11 mouse cellular contexts compared by ENCODE assay signal in the genomic region with DNA sequence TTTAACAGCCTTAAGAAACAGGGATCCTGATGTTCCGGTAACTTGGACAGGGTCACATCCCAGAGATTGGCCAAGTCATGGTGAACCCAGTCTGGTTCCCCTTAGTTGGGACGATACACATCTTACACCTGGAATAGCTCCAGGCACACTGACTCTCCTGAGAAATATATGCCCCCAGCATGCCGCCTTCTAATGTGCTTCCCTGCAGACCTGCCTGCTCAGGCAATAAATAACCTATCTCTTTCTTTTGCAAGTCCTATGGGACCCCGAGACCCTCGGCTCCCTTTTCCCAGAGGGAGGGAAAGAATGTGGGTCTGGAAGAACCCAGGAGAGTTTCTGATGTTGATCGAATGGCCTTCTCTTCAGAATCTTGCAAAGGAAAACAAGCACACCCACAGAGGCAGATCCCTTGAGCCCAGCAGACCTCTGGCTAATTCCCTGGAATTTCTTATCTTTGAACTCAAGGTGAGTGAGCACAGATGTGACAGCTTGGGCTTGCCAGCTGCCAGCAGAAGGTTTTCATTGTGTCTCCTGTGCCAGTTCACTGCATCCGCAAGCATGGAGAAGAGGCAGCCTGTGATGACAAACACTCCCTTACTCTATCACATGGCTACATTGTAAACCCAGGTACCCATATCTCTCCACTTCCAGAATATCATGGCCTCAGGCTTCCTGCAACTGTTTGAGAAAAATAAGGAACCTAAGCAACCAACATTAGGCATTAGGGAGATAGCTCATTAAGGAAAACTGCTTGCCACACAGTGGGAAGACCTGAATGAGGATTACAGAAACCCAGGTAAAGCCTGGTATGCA. TPM values are rescaled to one million over a fixed set of nuclear protein-coding genes. Genes with fewer than 3 reads are reported as not detected.
A peak's percentile ranks its signal among the peaks of the same experiment; 100 is the strongest.
DNase-seq lines count a peak whose midpoint lies in the region; ATAC-seq lines count a peak whose summit lies in the region.
"Had no signal": no experiment of that assay in that cellular context is flagged by ENCODE, and none has a peak within 500 bp of the region (broad histone marks: within the 10 kb centered on the region; RNA-seq: fewer than 3 reads in every experiment).

No protein-coding gene starts in this region.

- H3K9ac ChIP-seq in heart, embryonic 11.5 days (ENCODE audit: low read depth, low read length) = no peak overlapping the region
- H3K9ac ChIP-seq in embryonic facial prominence, embryonic 13.5 days = peak overlapping the region; percentile 58
- H3K9ac ChIP-seq in forebrain, embryonic 14.5 days (ENCODE audit: low read length) = 0 out of 2 replicates have a peak overlapping the region, but pooled peaks have one; percentile 43
- H3K9ac ChIP-seq in midbrain, embryonic 13.5 days (replicated peaks) = peak overlapping the region; percentile 53; the same call in 1 of the 2 replicates
- H3K9ac ChIP-seq: liver, embryonic 15.5 days had no signal

- 28% methylated on average over 7 of the region's 7 CpGs for WGBS in heart, embryonic 10.5 days
- WGBS in heart, embryonic 11.5 days (ENCODE audit: insufficient replicate concordance) = 33% methylated on average over 7 of the region's 7 CpGs
- WGBS in embryonic facial prominence, embryonic 13.5 days = 30% methylated on average over 7 of the region's 7 CpGs
- 49% methylated on average over 7 of the region's 7 CpGs for WGBS in forebrain, embryonic 14.5 days
- WGBS in midbrain, embryonic 13.5 days = 51% methylated on average over 7 of the region's 7 CpGs

- peak; percentile 62 for DNase-seq in heart, embryonic 10.5 days (ENCODE audit: low spot score)
- no peak for DNase-seq in forebrain, embryonic 14.5 days (ENCODE audit: low spot score)
- DNase-seq in embryo, embryonic 9.5 days (ENCODE audit: extremely low spot score) = no peak
- no peak for DNase-seq in frontal cortex, postnatal 25 days (ENCODE audit: low spot score in 2 of 2)
- DNase-seq: gastrocnemius, postnatal 36 days; spleen, adult 18-20 months had no signal

- H3K4me1 ChIP-seq in heart, embryonic 10.5 days = peaks cover 46% of the 10 kb centered on the region
- peaks cover 18% of the 10 kb centered on the region for H3K4me1 ChIP-seq in heart, embryonic 11.5 days (ENCODE audit: control insufficient read depth, insufficient read depth, low read length)
- H3K4me1 ChIP-seq in embryonic facial prominence, embryonic 13.5 days = peaks cover 94% of the 10 kb centered on the region
- peaks cover 61% of the 10 kb centered on the region for H3K4me1 ChIP-seq in forebrain, embryonic 14.5 days (ENCODE audit: control insufficient read depth, insufficient read depth, low read length)
- H3K4me1 ChIP-seq in midbrain, embryonic 13.5 days (replicated peaks) = peaks cover 91% of the 10 kb centered on the region
- H3K4me1 ChIP-seq: liver, embryonic 15.5 days had no signal

- H3K4me2 ChIP-seq in heart, embryonic 11.5 days = no peak overlapping the region
- H3K4me2 ChIP-seq in embryonic facial prominence, embryonic 13.5 days = peak overlapping the region; percentile 46
- no peak overlapping the region for H3K4me2 ChIP-seq in forebrain, embryonic 14.5 days (ENCODE audit: low read length)
- peak overlapping the region; percentile 54 for H3K4me2 ChIP-seq in midbrain, embryonic 13.5 days (replicated peaks)
- H3K4me2 ChIP-seq: liver, embryonic 15.5 days had no signal

- peaks cover 3% of the 10 kb centered on the region; the same call in 1 of the 2 replicates for H3K27me3 ChIP-seq in heart, embryonic 10.5 days (ENCODE audit: insufficient read depth, poor library complexity, severe bottlenecking)
- no peaks in the 10 kb centered on the region for H3K27me3 ChIP-seq in heart, embryonic 11.5 days (ENCODE audit: control insufficient read depth, insufficient read depth, low read length)
- no peaks in the 10 kb centered on the region for H3K27me3 ChIP-seq in embryonic facial prominence, embryonic 13.5 days
- H3K27me3 ChIP-seq in forebrain, embryonic 14.5 days (replicated peaks; ENCODE audit: control insufficient read depth, insufficient read depth, low read length) = no peaks in the 10 kb centered on the region
- no peaks in the 10 kb centered on the region for H3K27me3 ChIP-seq in midbrain, embryonic 13.5 days
- H3K27me3 ChIP-seq: liver, embryonic 15.5 days had no signal

- ATAC-seq in heart, embryonic 11.5 days (replicated peaks; ENCODE audit: insufficient number of reproducible peaks, low FRiP score, low TSS enrichment) = no peak
- ATAC-seq in embryonic facial prominence, embryonic 13.5 days (ENCODE audit: insufficient number of reproducible peaks, insufficient read depth, low FRiP score, low TSS enrichment, low read depth) = no peak
- ATAC-seq in forebrain, embryonic 14.5 days = no peak
- ATAC-seq in midbrain, embryonic 13.5 days = no peak

- H3K9me3 ChIP-seq in heart, embryonic 10.5 days = no peaks in the 10 kb centered on the region
- no peaks in the 10 kb centered on the region for H3K9me3 ChIP-seq in heart, embryonic 11.5 days (replicated peaks; ENCODE audit: control insufficient read depth, low read length)
- H3K9me3 ChIP-seq in embryonic facial prominence, embryonic 13.5 days = no peaks in the 10 kb centered on the region
- no peaks in the 10 kb centered on the region for H3K9me3 ChIP-seq in forebrain, embryonic 14.5 days (replicated peaks; ENCODE audit: control insufficient read depth, low read length)
- H3K9me3 ChIP-seq in midbrain, embryonic 13.5 days = no peaks in the 10 kb centered on the region
- H3K9me3 ChIP-seq: liver, embryonic 15.5 days had no signal

- 0 out of 2 replicates have a peak, but pooled peaks cover 3% of the 10 kb centered on the region for H3K36me3 ChIP-seq in heart, embryonic 10.5 days
- H3K36me3 ChIP-seq in heart, embryonic 11.5 days (ENCODE audit: control insufficient read depth, insufficient read depth, low read length) = no peaks in the 10 kb centered on the region
- H3K36me3 ChIP-seq in embryonic facial prominence, embryonic 13.5 days = peaks cover 19% of the 10 kb centered on the region
- 0 out of 2 replicates have a peak, but pooled peaks cover 4% of the 10 kb centered on the region for H3K36me3 ChIP-seq in forebrain, embryonic 14.5 days (ENCODE audit: control insufficient read depth, insufficient read depth, low read length)
- 0 out of 2 replicates have a peak, but pooled peaks cover 3% of the 10 kb centered on the region for H3K36me3 ChIP-seq in midbrain, embryonic 13.5 days
- H3K36me3 ChIP-seq: liver, embryonic 15.5 days had no signal

- H3K4me3 ChIP-seq in heart, embryonic 10.5 days = no peak overlapping the region
- no peak overlapping the region for H3K4me3 ChIP-seq in heart, embryonic 11.5 days (ENCODE audit: low read depth, low read length)
- H3K4me3 ChIP-seq in embryonic facial prominence, embryonic 13.5 days = no peak overlapping the region
- no peak overlapping the region for H3K4me3 ChIP-seq in forebrain, embryonic 14.5 days (ENCODE audit: low read depth, low read length)
- H3K4me3 ChIP-seq in midbrain, embryonic 13.5 days (replicated peaks) = no peak overlapping the region
- H3K4me3 ChIP-seq: liver, embryonic 15.5 days; megakaryocyte, embryonic 14.5 days had no signal

- no peak overlapping the region for H3K27ac ChIP-seq in heart, embryonic 10.5 days
- no peak overlapping the region for H3K27ac ChIP-seq in heart, embryonic 11.5 days (ENCODE audit: low read depth, low read length)
- peak overlapping the region; percentile 69 for H3K27ac ChIP-seq in embryonic facial prominence, embryonic 13.5 days
- H3K27ac ChIP-seq in forebrain, embryonic 14.5 days (ENCODE audit: low read depth, low read length) = no peak overlapping the region; the same call in 1 of the 2 replicates
- peak overlapping the region; percentile 71 for H3K27ac ChIP-seq in midbrain, embryonic 13.5 days
- H3K27ac ChIP-seq: liver, embryonic 15.5 days had no signal

RNA-seq across cellular contexts. Expression of gene Boc, which starts 8.6 kb away (rescaled TPM):
- 5.4 and 8.7 TPM in 2 replicates for polyA plus RNA-seq in heart, embryonic 10.5 days (2016; fragmentation: Nextera tagmentation; extraction: Ambion mirVana)
- 8.7 and 8.9 TPM in 2 replicates for polyA plus RNA-seq in heart, embryonic 11.5 days (2014; fragmentation: Nextera tagmentation; extraction: Ambion mirVana)
- 51.1 and 53.9 TPM in 2 replicates for polyA plus RNA-seq in embryonic facial prominence, embryonic 13.5 days (2015; fragmentation: Nextera tagmentation; extraction: Ambion mirVana)
- 11.5 and 13.3 TPM in 2 replicates for polyA plus RNA-seq in forebrain, embryonic 14.5 days (2014; fragmentation: Nextera tagmentation; extraction: Ambion mirVana)
- 22.5 and 27.3 TPM in 2 replicates for polyA plus RNA-seq in midbrain, embryonic 13.5 days (2015; fragmentation: Nextera tagmentation; extraction: Ambion mirVana)

Comparison
In these comparisons a context has a peak if more than half of its experiments do, and no peak if none do; other contexts are left out.
1. H3K27ac ChIP-seq: peak in embryonic facial prominence, embryonic 13.5 days (single experiment) and midbrain, embryonic 13.5 days (single experiment); none in heart, embryonic 10.5 days (single experiment), heart, embryonic 11.5 days (single experiment) and forebrain, embryonic 14.5 days (single experiment).
2. H3K4me2 ChIP-seq: peak in embryonic facial prominence, embryonic 13.5 days (single experiment) and midbrain, embryonic 13.5 days (single experiment); none in heart, embryonic 11.5 days (single experiment) and forebrain, embryonic 14.5 days (single experiment).